Mouse (Mus musculus) A20 (cell line): ENCODE measurements around the gene Trp53bp1.

ENCODE experiments used
- DNase-seq: peaks from one replicate; pipeline ENCODE4 v3.0.0-alpha.2; 2011; ENCODE audit warnings: low read depth, low spot score

Trp53bp1 gene

GRCm38 (mm10) chr2:121271236-121271927 lies at the start of gene Trp53bp1:
Gene Trp53bp1 (minus strand): TSS chr2:121271407.
- DNase-seq, result peak; percentile 96

- no peak for DNase-seq
These were observed 45.1 kb upstream of the Trp53bp1 start for GRCm38 (mm10) chr2:121316278-121316677.

GRCm38 (mm10) chr2:121308997-121309416 lies 37.8 kb upstream of the Trp53bp1 start:
- DNase-seq, result no peak

- no peak for DNase-seq
These were observed 28.8 kb upstream of the Trp53bp1 start for GRCm38 (mm10) chr2:121300036-121300435.

GRCm38 (mm10) chr2:121299471-121299870 lies 28.3 kb upstream of the Trp53bp1 start:
- DNase-seq, result no peak

GRCm38 (mm10) chr2:121298131-121298530 lies 26.9 kb upstream of the Trp53bp1 start:
- DNase-seq, result no peak

GRCm38 (mm10) chr2:121297701-121298100 lies 26.5 kb upstream of the Trp53bp1 start:
- no peak for DNase-seq

- DNase-seq, result no peak
These were observed 25.6 kb upstream of the Trp53bp1 start for GRCm38 (mm10) chr2:121296754-121297231.

GRCm38 (mm10) chr2:121295608-121296571 lies 24.7 kb upstream of the Trp53bp1 start:
- no peak for DNase-seq

GRCm38 (mm10) chr2:121294753-121295607 lies 23.8 kb upstream of the Trp53bp1 start:
- DNase-seq, result no peak

- peak; percentile 22 for DNase-seq
These were observed 23.0 kb upstream of the Trp53bp1 start for GRCm38 (mm10) chr2:121294182-121294581.

GRCm38 (mm10) chr2:121292316-121293013 lies 21.3 kb upstream of the Trp53bp1 start:
- DNase-seq, result no peak

- peak; percentile 19 for DNase-seq
These were observed 18.7 kb upstream of the Trp53bp1 start for GRCm38 (mm10) chr2:121289730-121290540.

GRCm38 (mm10) chr2:121288901-121289729 lies 17.9 kb upstream of the Trp53bp1 start, which contains the start of gene Map1a:
Gene Map1a (plus strand): TSS chr2:121289600.
- peak; percentile 93 for DNase-seq

GRCm38 (mm10) chr2:121287850-121288249 lies 16.6 kb upstream of the Trp53bp1 start:
- no peak for DNase-seq

- no peak for DNase-seq
These were observed 815 bp upstream of the Trp53bp1 start for GRCm38 (mm10) chr2:121271928-121272516.

- no peak for DNase-seq
These were observed 529 bp downstream of the Trp53bp1 start for GRCm38 (mm10) chr2:121270521-121271235.

GRCm38 (mm10) chr2:121268446-121268845 lies 2.8 kb downstream of the Trp53bp1 start:
- DNase-seq, result no peak
